Mouse (Mus musculus): Measurements from ENCODE around the gene Slc35e2.

GRCm38 (mm10) chr4:155559454-155559853, 41.8 kb upstream of the Slc35e2 start:
- TF ChIP-seq CTCF (conservative IDR thresholded peaks at IDR 0.05; ENCODE audit: low read length): no peak
- no peak for TF ChIP-seq NANOG (IDR thresholded peaks at IDR 0.05; ENCODE audit: borderline replicate concordance, low read length)
- TF ChIP-seq POU5F1 (IDR thresholded peaks at IDR 0.05; ENCODE audit: borderline replicate concordance, low read length): no peak

Data from E14TG2a.4 (cell line).